Mouse (Mus musculus): ENCODE measurements around the gene Nfe2. TPM values are rescaled to one million over a fixed set of nuclear protein-coding genes. Genes with fewer than 3 reads are reported as not detected.

Gene Nfe2
- polyA plus RNA-seq, 3 experiments from 2014 or later, result 0.96 to 1.3 (median 1.1) TPM

- ATAC-seq, result no peak
These were observed 44.1 kb downstream of the Nfe2 start for GRCm38 (mm10) chr15:103214149-103214548.

GRCm38 (mm10) chr15:103205156-103205555 lies 53.0 kb downstream of the Nfe2 start:
- no peak for ATAC-seq

DNA sequence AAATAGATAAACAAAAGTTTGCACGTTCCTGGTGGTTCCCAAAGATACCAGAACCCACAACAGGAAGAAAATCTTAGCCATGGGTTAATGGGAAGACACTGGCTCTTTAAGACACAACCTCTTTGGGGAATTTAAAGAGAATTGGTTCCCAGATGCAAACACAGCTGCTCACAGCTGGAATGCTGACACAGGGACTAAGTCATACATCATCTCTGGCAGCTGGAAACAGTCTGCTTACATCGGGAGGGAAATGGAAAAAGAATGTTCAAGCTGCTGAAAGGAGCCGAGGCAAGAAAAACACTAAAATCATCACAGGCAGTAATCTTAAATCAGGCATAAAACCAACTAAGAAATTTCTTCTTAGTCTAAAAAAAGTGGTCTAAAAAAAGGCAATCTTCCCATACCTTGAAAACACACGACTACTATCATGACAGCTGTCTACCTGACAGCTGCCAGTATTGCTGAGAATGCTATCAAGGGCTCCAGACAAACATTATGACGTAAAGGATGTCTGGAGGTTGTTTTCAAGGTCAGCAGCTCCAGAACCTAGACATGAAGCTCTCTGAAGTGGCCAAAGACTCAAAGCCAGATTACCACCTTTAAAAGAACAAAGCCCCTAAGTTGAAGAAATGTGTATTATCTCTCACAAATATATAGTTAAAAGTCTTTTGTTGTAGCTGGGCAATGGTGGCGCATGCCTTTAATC lies 56.0 kb downstream of the Nfe2 start:
- ATAC-seq, result no peak

Other genes with a start within 250 kb of the Nfe2 start
- gene Hoxc4, start 239.5 kb downstream of the Nfe2 start, polyA plus RNA-seq (2017; shearing (Covaris generic)), result not detected
- 1 to 10 TPM; 3.8 to 7.3 (median 6.4) TPM for gene Smug1, start 91.3 kb downstream of the Nfe2 start, polyA plus RNA-seq (2017; shearing (Covaris generic))
- gene Cbx5, start 18.6 kb downstream of the Nfe2 start, polyA plus RNA-seq (2017; shearing (Covaris generic)), result 10 to 100 TPM; 21.7 to 48.8 (median 23.8) TPM
- 100 to 1,000 TPM; 360 to 441 (median 366) TPM for gene Hnrnpa1, start 18.0 kb downstream of the Nfe2 start, polyA plus RNA-seq (2017; shearing (Covaris generic))
- gene Copz1, start 14.3 kb upstream of the Nfe2 start, polyA plus RNA-seq (2017; shearing (Covaris generic)), result 100 to 1,000 TPM; 216 to 248 (median 223) TPM
- not detected for gene Gpr84, start 52.2 kb upstream of the Nfe2 start, polyA plus RNA-seq (2017; shearing (Covaris generic))
- gene Zfp385a, start 81.7 kb upstream of the Nfe2 start, polyA plus RNA-seq (2017; shearing (Covaris generic)), result not detected
- gene Itga5, start 108.4 kb upstream of the Nfe2 start, polyA plus RNA-seq (2017; shearing (Covaris generic)), result 1 to 10 TPM in 2 of 3 experiments, under 1 TPM in 1; 0.74 to 1.8 (median 1.5) TPM
- under 1 TPM in 1 of 3 experiments, not detected in 2; 0.62 TPM for gene Gtsf1, start 172.1 kb upstream of the Nfe2 start, polyA plus RNA-seq (2017; shearing (Covaris generic))
- not detected for gene Gtsf2, start 190.1 kb upstream of the Nfe2 start, polyA plus RNA-seq (2017; shearing (Covaris generic))
- gene Nckap1l, start 195.4 kb upstream of the Nfe2 start, polyA plus RNA-seq (2017; shearing (Covaris generic)), result 10 to 100 TPM; 78.2 to 92.5 (median 81.4) TPM
- 1 to 10 TPM; 2.4 to 3.4 (median 3.0) TPM for gene Pde1b, start 244.6 kb upstream of the Nfe2 start, polyA plus RNA-seq (2017; shearing (Covaris generic))

Measured in inflammation-experienced regulatory T-cells, adult 6 months (primary cell).